Mouse (Mus musculus) thymus, postnatal 4 days (tissue): ENCODE measurements around the gene Cryzl1.
"Not testable (repeated sequence)": the region's sequence is repeated elsewhere in the genome, so short reads cannot be mapped to it uniquely, and the experiment has no call there.

Experiments used
- DNase-seq: peaks from one replicate; pipeline ENCODE4 v3.0.0; 2021

Gene Cryzl1

DNA sequence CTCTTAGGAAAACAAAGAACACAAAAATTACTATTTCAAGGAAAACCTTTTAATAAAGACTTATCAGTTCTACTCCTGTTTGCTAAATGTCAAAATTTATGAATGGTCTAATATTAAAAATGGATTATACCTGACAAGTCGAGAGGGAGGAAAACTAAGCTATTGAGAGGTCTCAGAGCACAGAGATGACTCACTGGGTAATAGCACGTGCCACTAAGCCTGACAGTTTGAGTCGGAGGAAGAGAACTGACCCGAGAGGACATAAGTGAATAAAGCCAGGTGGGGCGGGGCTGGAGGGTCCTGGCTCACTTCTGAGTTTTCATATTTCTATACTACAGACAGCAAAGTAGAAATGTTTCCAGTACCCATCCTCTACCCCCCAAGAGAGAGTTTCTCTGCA, 42.4 kb downstream of the Cryzl1 start:
- DNase-seq, result no peak

DNA sequence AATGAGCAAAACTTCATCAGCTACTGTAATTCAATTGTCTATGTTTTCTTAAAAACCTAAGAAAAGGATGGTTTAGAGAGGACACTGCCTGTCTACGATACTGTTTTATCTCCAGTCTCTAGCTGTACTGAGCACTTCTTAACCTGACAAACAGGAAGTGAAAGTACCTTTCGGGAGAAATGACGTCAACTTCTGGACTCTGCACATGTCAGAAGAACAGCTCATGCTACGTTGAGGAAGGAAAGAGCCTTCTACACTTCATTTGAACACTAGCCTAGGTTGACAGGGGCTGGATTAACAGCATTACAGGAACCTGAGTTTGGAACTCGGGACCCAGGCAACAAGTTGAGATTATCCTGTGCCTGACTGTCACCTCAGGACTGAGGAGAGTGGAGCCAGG, 43.2 kb downstream of the Cryzl1 start:
- DNase-seq, result no peak

DNA sequence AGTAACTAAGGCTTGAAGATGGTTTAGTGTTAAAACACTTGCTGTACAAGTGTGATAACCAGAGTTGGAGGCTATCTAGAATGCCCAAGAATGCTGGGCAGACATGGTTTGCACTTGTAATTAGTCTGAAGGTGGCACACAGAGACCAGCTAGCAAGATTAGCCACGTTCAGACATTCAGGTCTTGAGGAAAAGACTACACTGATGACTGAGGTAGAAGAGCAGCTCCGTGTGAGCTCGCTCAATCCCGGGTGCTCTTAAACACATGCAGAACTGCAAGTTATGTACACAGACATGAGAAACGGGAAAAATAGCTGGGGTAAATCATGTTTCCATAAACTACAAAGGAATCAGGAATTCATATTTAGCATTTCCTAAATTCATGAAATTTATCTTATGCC, 48.1 kb downstream of the Cryzl1 start:
- no peak for DNase-seq

DNA sequence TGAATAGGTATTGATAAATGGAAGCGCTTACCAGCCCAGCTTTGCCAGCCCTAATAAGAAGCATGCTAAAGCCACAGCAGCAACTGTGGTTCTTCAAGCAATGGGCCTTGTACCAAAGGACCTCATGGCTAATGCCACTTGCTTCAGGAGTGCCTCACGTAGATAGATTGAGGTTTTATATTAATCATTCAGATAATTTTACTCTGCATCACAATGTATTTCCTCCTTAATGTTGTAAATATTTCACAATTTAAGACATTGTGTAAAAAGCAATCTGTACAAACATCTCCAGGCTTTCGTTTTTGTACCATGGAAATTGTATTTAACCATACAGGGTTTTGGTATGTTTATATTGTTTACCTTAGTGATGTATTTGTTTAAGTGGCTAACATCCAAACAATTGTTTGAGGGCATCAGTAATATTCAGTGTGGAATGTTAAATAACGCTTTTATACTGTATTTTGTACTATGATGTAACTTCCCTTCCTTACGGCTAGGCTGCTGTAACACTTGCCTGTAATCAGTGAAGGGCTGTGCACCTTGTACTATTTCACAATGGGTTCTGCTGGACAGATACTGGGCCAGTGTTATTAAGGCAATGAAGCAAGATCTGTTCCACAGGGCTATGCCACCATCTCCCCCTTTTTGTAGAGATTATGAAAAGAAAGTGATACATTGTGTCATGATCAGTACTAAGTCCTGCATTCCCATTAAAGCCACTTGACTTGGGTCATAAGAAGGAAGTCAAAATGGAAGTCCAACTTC, 50.4 kb downstream of the Cryzl1 start:
- no peak for DNase-seq

DNA sequence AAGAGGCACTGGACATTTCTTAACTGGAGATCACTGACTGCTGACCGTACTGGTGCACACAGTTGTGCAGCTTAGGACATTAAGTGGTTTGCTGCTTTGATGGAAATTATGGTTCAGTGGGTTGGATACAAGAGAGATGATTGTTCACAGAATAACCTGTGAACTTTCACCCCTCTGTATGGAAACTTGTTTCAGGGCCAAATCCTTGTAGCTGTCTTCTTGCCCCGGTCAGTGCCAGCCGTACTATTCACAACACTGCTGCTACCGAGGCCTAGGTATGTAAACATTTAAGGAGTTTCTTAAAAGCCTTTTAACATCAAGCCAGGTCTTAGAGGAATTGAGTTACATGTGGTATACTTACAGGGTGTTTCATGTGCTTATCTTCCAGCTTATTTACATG, 54.3 kb downstream of the Cryzl1 start:
- DNase-seq, result no peak

DNA sequence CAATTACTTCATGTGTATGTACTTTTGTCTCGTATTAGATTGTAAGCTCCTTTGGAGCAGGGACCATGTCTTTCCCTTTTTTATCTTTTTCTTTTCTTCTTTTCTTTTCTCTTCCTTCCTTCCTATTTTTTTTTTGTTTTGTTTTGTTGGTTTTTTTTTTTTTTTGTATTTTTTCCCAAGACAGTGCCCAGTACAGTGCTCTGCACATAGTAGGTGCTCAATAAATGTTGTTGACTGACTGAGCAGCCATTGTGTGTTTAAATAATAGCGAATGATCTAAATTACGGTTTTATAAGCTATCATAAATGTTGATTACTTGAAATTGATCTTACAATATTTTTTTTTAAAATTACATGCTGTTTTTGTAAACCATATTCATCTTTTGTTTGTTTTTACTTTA, 65.0 kb downstream of the Cryzl1 start:
- DNase-seq, result no peak

DNA sequence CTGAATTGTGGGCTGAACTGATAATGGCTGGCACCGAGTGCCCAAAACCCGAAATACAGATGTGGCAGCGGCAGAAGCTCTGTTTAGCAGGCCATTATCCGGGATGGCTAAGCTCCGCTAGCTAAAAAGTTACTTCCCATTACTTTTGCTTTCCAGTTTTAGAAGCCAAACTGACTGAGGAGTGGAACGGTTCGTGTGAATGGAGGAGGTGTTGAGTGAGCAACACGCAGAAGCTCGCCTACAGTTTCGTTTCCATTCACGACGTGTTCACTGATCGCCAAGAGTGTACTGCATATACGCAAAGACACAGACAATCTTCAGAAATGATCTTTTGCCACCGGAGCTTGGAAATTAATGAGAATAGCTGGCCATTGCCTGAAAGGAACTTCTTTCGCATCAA, 66.4 kb downstream of the Cryzl1 start:
- DNase-seq, result no peak

DNA sequence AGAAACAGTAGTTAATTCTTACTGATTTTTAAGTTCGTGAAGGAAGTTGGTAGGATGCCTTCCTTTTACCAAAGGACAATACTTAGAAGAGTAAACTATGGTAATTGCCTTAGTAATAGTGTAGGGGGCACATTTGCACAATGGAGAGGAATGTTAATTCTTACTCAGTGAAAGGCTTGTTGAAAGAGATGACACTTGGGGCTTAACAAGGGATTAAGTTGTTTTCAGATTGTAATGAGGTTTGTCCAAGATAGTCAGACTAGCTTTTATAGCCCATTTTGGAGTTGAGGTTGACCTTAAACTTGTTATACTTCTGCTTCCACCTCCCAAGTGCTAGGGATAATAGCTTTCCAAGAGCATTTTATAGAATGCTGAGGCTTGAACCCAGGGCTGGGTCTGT, 67.4 kb downstream of the Cryzl1 start:
- DNase-seq, result no peak

DNA sequence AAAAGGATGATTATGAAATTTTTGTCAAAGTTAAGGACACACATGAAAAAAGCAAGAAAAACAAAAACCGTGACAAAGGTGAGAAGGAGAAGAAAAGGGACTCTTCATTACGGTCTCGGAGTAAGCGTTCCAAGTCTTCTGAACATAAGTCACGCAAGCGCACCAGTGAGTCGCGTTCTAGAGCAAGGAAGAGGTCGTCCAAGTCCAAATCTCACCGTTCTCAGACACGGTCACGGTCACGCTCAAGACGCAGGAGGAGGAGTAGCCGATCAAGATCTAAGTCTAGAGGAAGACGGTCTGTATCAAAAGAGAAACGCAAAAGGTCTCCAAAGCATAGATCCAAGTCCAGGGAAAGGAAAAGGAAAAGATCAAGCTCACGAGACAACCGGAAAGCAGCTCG, 69.0 kb downstream of the Cryzl1 start:
- no peak for DNase-seq

DNA sequence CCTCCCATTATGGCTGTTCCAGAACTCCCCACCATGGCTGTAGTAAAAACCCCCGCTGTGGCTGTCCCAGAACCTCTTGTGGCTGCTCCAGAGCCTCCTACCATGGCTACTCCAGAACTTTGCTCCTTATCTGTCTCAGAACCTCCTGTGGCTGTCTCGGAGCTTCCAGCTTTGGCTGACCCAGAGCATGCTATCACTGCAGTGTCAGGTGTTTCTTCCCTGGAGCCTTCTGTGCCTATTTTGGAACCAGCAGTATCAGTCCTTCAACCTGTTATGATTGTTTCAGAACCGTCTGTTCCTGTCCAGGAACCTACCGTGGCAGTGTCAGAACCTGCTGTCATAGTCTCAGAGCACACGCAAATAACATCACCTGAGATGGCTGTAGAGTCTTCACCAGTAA, 70.3 kb downstream of the Cryzl1 start:
- no peak for DNase-seq

DNA sequence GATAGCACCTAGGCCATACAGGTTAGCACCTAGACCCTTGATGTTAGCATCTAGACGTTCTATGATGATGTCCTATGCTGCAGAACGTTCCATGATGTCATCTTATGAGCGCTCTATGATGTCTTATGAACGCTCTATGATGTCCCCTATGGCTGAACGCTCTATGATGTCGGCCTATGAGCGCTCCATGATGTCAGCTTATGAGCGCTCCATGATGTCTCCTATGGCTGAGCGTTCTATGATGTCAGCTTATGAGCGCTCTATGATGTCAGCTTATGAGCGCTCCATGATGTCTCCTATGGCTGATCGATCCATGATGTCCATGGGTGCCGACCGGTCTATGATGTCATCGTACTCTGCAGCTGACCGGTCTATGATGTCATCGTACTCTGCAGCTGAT, 71.5 kb downstream of the Cryzl1 start:
- DNase-seq, result no peak

DNA sequence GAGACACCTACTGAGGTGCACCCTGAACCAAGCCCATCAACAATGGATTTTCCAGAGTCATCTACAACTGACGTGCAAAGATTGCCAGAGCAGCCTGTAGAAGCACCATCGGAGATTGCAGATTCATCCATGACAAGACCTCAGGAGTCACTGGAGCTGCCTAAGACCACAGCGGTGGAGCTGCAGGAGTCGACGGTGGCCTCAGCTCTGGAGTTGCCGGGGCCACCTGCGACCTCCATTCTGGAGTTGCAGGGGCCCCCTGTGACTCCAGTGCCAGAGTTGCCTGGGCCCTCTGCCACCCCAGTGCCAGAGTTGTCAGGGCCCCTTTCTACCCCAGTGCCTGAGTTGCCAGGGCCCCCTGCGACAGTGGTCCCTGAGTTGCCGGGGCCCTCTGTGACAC, 73.5 kb downstream of the Cryzl1 start:
- no peak for DNase-seq

DNA sequence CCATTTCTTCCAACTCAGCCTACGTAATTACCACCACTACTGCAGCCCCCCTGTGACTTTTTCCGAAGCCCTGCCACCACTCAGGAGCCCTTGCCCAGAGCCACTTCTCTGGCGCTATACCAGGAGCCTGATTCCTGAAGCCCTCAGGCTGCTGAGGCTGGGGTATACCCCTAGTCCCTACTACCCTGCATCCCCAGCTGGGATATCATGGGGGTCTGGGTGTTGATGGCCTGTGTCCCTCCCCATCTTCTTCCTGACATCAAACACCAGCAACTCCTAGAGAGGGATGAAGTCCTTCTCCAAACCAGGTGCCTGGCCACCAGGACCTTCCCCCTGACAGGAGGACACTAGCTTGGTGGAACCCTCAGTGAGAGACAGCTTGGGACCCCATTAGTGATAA, 76.6 kb downstream of the Cryzl1 start:
- no peak for DNase-seq

DNA sequence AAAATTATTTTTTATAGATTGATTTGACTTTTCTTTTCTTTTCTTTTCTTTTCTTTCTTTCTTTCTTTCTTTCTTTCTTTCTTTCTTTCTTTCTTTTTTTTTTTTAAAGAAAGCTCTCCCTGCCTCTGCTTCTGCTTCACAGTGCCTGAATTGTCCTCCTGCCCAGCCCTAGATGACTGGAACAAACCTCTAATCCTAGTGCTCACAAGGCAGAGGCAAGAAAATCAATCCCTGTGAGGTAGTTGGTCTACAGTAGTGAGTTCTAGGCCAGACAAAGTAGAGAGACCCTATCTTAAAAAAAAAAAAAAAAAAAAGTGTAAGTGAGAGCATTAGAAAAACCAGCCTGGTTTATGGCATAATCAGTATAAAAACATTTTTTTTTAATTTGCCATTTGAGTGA, 79.0 kb downstream of the Cryzl1 start:
- DNase-seq, result no peak

DNA sequence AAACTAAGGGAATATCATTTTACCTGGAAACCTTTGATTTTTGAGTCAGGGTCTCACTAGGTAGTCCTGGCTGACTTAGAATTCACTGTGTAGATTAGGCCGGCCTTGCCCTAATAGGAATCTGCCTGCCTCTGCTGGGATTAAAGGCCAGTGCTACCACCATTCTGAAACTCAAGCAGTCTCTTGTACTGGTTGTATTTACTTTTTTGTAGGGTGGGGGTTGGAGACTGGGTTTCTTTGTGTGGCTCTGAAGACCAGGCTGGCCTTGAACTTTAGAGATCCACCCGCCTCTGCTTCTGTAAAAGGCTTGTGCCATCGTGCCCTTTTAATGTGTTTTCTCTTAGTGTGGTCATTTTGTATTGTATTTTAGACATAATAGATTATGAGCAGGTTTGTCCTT, 79.5 kb downstream of the Cryzl1 start:
- no peak for DNase-seq

DNA sequence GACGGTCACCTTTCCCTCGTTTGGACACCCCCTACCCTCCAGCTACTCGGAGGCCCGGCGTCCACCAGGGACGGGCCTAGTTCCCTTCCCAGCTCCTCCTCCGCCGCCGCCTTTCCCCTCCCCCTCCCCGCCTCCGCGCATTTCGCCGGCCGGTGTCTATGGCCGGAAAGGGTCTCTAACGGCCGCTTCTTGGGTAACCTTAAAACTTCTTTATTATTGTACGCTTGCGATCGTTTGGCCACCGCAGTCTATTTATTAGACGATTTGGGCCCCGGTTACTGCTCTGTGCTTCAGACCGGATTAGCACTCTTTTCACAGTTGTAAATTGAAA, 80.6 kb downstream of the Cryzl1 start:
- peak; percentile 83 for DNase-seq

DNA sequence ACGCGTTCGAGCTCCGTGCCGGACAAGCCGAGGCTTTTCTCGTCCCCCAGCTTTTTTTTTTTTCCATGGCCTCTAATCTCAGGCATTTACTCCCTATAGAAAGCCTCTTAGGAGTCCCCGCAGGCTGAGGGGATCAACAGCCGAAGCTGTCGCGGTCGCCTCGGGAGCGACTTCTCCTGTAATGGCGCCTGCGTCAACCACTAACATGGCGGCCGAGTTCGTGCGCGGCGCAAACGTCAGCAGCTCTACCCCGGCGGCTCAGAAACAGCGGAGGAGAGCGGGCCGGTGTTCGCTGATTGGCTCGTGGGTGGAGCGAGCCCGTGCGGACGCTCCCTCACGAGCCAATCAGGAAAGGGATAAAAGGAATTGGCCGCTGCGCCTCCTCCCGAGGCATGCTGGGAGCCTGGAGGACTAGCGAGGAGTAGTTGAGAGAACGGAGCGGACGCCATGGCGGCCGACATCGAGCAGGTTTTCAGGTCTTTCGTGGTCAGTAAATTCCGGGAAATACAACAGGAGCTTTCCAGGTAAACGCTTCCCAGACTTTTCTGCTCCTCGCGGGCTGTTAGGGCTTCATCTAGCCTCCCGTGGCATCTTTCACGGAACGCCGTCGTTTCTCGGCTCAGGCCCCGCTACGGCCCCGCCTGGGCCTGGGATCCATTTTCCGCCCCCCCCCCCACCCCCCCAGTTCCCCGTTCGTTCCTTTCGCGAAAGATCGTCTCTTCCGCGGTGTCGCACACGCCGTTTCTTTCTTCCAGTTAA, 81.1 kb downstream of the Cryzl1 start, which contains the start of gene Son:
TSS of gene Son (plus strand) at position 46 of the 759 bp plus-strand sequence.
- peak; percentile 93 for DNase-seq

DNA sequence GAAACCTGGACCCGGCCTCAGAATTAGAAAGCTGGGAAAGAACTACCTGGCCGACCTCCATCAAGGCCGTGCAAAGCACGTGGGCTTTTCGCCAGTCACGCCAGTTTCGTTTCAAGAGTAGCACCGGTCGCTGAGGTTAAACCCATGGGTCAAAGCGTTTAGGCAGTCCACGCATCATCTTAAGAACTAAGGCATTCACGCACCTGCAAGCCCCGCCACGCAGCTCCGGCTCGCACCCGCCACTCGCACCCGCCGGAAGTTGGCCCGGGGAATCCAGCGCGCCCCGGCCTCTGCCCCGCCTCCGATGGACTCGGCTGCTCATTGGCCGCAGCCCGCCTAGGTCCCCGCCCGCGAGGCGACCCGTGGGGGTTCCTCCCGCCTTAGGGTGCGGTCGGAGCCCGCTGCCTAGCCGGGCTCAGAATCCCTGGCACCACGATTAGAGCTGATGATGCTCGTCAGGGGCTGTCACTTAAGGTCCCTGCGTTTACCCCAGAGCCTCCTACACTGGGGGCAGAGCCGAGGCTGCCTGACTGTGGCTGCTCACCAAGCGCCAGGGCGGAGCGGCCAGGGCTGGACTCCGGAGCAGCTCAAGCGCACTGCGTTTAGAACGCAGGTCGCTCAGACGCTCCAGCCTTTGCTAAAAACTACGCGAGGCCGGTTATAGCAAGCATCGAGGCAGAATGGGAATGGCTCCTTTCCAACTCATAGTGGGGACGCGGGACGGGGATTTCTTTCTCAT, 81.9 kb downstream of the Cryzl1 start, which contains the start of gene Gart:
TSS of gene Gart (minus strand) at position 272 of the 739 bp plus-strand sequence.
- DNase-seq, result peak; percentile 94

DNA sequence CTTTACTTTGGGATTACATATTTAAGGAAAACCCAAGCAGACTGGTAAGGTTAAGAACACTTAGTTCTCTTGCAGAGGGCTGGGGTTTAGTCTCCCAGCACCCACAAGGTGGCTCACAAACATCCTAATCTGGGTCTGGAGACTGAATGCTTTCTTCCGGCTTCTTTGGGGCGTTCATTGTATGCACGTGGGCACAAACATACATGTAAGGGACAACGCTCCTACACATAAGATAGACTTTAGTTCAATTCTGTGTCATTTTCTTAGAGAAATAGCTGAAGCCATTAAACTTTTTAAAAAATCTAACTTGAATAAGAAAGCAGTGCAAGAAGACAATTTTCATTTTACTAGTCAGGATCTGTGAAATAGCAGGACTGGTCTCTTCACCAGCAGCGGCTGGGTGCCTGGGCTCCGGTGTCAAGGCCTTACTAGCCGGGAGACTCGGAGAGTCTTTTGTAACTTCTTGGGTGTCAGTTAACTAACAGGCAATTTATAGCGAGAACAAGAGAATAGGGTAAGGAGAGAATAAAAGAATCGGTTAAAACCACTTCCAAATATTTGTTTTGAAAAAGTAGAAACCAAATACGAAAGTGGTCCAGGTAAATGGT, 82.7 kb downstream of the Cryzl1 start:
- peak; percentile 56 for DNase-seq

DNA sequence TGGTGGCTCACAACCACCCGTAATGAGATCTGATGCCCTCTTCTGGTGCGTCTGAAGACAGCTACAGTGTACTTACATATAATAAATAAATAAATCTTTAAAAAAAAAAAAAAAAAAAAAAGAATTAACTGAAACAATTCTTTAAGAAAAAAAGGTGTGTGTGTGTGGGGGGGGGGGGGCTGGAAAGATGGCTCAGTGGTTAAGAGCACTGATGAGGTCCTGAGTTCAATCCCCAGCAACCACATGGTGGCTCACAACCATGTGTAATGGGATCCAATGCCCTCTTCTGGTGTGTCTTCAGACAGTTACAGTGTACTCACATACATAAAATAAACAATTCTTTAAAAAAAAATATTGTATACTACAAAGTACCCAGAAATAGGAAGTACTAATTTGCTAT, 83.4 kb downstream of the Cryzl1 start:
- DNase-seq, result not testable (repeated sequence)

DNA sequence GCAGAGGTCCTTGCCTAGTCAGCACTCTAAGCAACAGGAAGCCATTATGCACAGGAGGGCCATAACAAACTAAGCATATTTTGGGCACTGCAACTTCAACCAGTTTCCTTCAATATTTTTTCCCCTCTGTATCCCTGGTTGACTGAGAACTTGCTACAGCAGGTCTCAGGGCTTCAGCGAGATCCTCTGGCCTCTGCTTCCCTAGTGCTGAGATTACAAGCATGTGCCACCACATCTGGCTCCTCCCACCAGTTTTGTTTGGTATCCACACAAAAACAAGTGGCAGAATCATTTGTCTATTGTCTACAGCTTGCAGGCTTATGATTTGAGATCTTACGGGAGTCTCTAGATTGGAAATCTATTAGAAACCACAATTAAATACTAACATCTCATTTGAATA, 83.9 kb downstream of the Cryzl1 start:
- no peak for DNase-seq

DNA sequence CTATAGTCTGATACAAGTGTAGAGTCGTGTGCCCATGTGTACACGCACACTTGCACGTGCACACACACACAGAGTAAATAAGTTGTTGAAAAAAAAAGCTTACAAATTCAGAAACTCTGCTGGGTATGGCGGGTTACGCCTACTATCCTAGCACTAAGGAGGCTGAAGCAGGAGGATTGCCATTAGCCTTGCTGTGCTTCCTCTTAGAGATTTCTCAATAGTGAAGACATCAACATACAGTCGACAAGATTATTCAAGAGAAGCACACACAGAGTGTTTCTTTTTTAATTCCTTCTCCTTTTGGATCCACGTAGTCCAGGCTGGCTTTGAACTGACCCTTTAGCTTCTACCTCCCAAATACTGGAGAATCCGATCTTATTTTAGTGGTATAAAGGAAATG, 88.6 kb downstream of the Cryzl1 start:
- no peak for DNase-seq

DNA sequence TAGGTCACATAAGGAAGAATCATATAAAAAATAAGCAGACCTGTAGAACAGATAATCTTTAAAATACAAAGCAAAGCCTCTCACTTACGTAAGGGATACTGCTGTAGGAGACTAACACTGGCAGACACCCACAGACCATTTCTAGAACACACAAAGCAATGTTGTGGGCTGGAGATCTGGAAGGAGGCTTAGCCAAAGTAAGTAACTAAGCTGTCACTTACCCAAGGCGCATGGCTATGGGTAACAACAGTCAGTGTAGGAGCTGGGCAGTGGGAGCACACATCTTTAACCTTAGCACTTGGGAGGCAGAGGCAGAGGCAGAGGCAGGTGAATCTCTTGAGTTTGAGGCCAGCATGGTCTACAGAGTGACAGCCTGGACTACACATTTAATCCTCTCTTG, 89.1 kb downstream of the Cryzl1 start:
- no peak for DNase-seq
